Mouse (Mus musculus): Measurements from ENCODE around the gene Tmc6.

DNA sequence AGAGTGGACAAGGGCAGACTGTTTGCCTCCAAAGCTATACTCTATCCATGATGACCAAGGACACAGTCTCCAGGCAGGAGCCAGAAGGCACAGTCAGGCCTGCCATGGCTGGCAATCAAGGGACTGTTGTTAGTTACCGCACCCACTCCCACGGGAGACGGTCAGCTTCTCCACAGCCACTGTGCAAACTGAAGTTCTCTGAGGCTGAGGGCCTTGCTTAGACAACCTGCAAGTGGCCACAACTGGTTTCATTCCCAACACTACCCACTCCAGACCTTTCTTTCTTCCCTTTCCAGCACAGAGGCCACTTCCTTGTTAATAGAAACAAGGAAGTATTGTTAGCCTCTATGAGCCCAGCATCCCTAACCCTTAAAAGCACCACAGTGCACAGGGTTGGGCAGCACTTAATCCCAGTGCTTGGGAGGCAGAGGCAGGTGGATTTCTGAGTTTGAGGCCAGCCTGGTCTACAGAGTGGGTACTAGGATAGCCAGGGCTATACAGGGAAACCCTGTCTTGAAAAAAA lies 21.2 kb upstream of the Tmc6 start:
- no peak for TF ChIP-seq CTCF (IDR thresholded peaks at IDR 0.05; ENCODE audit: low read depth)
- no peak for TF ChIP-seq EP300 (IDR thresholded peaks at IDR 0.05; ENCODE audit: low read depth)

All from liver, postnatal 0 days (tissue).